Mouse (Mus musculus): ENCODE measurements around the gene Izumo1r. TPM values are rescaled to one million over a fixed set of nuclear protein-coding genes. Genes with fewer than 3 reads are reported as not detected.

Gene Izumo1r
- not detected in 2 replicates for polyA plus RNA-seq (2015; fragmentation: Nextera tagmentation; extraction: Ambion mirVana)

DNA sequence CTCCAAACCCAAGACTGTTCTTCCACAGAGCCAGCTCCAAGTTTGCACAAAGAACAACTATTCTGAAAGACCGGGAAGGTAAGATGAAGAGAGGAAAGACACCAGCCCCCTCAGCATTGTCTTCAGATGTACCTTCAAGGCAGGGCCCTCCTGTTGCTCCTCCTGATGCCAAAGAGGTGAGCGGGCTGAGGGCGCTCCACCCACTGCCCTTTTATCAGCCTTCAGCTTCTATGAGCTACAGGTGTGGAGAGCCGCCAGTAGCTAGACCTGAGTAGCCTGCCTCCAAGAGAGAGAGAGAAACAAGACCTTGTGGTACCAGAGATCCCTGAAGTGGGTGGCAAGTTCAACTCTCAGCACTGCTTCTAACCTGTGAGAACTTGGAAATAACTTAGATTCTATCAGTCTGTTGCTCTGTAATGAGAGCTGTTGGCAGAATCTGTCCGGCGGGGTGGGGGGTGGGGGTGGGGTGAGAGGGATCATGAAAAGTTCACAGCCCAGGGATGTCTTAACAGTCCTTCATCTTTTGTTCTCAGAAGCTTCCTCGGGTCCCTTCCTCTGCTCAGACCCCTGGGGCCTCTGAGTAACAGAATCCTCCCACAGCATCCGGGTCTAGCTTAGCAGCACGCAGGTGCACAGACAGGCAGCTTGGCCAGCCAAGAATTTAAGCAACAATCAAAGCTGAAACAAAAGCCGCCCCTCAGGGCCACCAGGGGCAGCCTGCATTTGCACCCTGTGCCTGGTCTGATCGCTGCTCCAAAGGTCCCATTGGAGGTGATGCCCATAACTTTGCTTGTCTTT, at the start of gene Izumo1r:
TSS of gene Izumo1r (minus strand) at position 369 of the 798 bp plus-strand sequence.

DNA sequence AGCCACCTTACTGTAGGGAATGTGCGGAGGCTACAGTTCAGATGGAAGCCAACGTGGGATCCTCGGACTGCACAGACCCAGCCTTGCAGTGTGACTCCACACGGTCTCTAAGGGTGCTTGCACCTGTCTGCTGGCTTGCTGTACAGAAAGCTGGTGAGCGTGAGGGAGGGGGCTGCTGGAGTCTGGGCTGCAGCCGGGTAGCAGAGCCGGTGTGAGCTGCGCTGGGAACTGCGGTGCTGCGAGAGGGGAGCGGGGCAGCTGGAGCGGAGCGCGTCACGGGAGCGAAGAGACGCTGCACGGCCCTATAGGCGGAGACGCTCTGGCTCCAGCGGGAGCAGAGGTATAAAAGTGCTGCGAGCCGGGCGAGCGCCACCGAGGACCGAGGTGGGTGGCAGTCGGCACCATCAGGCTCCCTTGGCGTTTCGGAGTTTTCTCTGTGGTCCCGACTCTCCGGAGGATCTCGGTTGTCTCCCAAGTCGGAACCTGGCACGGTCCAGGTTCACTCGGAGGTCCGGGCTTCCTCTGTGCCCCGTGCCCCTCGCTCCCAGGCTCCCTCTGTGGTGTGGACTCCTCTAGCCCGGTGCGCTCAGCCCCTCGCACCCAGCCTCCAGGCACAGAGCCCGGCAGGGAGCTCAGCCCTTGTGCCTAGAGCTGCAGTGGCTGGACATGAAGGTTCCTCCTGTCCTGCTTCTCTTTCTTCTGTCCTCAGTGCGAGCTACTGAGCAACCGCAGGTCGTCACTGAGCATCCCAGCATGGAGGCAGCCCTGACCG, 43.7 kb downstream of the Izumo1r start, which contains the start of gene Gpr83:
TSS of gene Gpr83 (plus strand) at position 343 of the 772 bp plus-strand sequence.

Other genes with a start within 250 kb of the Izumo1r start
- gene Piwil4, start 163.2 kb downstream of the Izumo1r start, polyA plus RNA-seq (2015; fragmentation: Nextera tagmentation; extraction: Ambion mirVana) = 0.39 and 0.50 TPM in 2 replicates
- gene Fut4, start 151.6 kb downstream of the Izumo1r start, polyA plus RNA-seq (2015; fragmentation: Nextera tagmentation; extraction: Ambion mirVana) = 1.4 and 1.6 TPM in 2 replicates
- 1.7 and 2.4 TPM in 2 replicates for gene 1700012B09Rik, start 132.9 kb downstream of the Izumo1r start, polyA plus RNA-seq (2015; fragmentation: Nextera tagmentation; extraction: Ambion mirVana)
- gene Mre11a, start 119.3 kb downstream of the Izumo1r start, polyA plus RNA-seq (2015; fragmentation: Nextera tagmentation; extraction: Ambion mirVana) = 6.8 and 8.0 TPM in 2 replicates
- 22.5 and 23.1 TPM in 2 replicates for gene Ankrd49, start 119.1 kb downstream of the Izumo1r start, polyA plus RNA-seq (2015; fragmentation: Nextera tagmentation; extraction: Ambion mirVana)
- 2.3 and 2.9 TPM in 2 replicates for gene Gpr83, start 43.7 kb downstream of the Izumo1r start, polyA plus RNA-seq (2015; fragmentation: Nextera tagmentation; extraction: Ambion mirVana)
- gene Panx1, start 141.5 kb upstream of the Izumo1r start, polyA plus RNA-seq (2015; fragmentation: Nextera tagmentation; extraction: Ambion mirVana) = 127 and 133 TPM in 2 replicates
- not detected in 2 replicates for gene Hephl1, start 208.2 kb upstream of the Izumo1r start, polyA plus RNA-seq (2015; fragmentation: Nextera tagmentation; extraction: Ambion mirVana)